Mouse (Mus musculus): ENCODE results near the gene Nlrp6.
"Not testable (repeated sequence)": the region's sequence is repeated elsewhere in the genome, so short reads cannot be mapped to it uniquely, and the experiment has no call there.

Gene Nlrp6

DNA sequence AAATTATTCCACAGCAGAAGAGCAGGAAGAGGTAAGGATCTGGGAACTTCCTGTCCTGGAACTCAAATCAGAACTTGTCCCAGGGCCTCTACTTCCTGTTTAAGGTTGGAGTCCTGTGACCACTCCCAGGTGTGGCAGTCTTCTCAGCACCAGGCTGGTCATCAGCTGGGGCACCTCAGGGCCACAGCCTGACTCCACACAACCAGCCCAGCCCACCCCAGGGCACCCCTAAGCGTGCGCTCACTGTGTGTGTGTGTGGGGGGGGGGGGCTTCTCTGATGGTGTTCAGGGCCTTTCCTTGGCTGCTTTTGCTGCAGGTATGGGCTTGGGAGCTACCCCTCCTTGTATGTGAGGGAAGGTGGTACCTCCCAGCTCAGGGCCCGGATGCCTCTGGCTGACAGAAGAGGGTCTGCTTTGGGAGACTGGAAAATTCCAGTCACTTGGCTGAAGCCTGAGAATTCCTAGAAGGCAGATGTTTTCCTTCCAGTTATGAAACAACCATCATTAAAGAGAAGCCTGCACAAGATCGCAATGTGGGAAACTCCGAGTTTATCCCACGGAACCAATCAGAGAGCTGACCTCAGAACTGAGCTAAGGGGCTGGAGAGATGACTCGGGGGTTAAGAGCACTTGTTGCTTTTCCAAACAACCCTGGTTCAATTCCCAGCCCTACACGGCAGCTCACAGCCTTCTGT lies 50.9 kb downstream of the Nlrp6 start:
- in situ Hi-C loops (cut with MboI, MseI): no loop called here

- in situ Hi-C loops (cut with MboI, MseI): no loop called here
These were observed 52.9 kb downstream of the Nlrp6 start for GRCm38 (mm10) chr7:140973396-140974165.

DNA sequence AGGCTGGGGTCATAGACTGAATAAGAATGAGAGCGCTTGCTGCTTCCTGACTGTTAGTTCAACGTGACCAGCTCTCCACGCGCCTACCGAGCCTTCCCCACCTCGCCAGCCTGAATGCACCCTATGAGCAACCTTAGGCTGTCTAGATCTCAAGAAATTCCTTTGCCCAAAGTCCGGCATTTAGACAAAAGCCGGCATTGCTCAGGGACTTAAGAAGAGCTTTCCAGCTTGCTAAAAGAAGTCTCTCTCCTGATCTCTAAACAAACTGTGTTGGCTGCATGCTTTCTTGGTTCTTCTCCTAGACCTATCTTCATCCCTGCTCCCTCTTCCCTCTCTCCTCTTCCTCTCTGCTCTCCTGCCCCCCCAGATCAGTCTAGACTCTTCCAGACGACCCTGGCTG lies 54.2 kb downstream of the Nlrp6 start:
- in situ Hi-C loops (cut with MboI, MseI): no loop called here

DNA sequence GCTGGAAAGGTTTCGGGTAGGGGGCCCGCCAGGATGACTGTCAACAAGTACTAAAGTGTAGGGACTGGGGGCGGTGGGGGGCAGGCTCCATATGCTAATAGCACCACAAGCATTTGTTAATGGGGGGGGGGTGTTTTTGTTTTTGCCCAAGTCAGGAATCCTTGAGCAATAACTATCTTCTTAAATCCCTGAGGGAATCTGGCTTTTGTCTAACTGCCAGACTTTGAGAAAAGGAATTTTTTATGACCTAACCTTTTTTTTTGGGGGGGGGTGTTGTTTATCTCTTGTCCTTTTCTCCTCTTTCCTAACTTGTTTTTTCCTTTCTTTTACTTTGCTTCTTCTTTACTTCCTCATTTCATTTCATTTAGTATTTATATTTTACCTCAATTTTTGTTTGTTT lies 54.8 kb downstream of the Nlrp6 start:
- in situ Hi-C loops (cut with MboI, MseI): no loop called here

GRCm38 (mm10) chr7:140976720-140977119 lies 56.0 kb downstream of the Nlrp6 start:
- in situ Hi-C loops (cut with MboI, MseI): not testable (repeated sequence)
